Mouse (Mus musculus) mouse trophoblast stem cell (cell line): ENCODE results near the gene Esam.

Source experiments
- in situ Hi-C, 2 experiments: fragments of 300-500 bp; cut with MseI, MboI; formaldehyde crosslinking; loops; 2 replicates in 1 of 2; 3 replicates in 1 of 2; pipeline ENCODE4 v1.15.1; 2025

Esam gene

GRCm38 (mm10) chr9:37530031-37530887 lies 2.4 kb downstream of the Esam start:
- in situ Hi-C loops = no loop called here

GRCm38 (mm10) chr9:37530888-37531705 lies 3.2 kb downstream of the Esam start:
- in situ Hi-C loops = no loop called here

- in situ Hi-C loops = no loop called here
Observed at GRCm38 (mm10) chr9:37536851-37537250, 9.0 kb downstream of the Esam start.

- in situ Hi-C loops = no loop called here
Observed at GRCm38 (mm10) chr9:37537658-37538250, 9.9 kb downstream of the Esam start.

GRCm38 (mm10) chr9:37539170-37540025 lies 11.5 kb downstream of the Esam start, which contains the start of gene Vsig2:
TSS of gene Vsig2 (plus strand) at chr9:37539255.
- in situ Hi-C loops = no loop called here

GRCm38 (mm10) chr9:37540226-37540625 lies 12.3 kb downstream of the Esam start:
- in situ Hi-C loops = no loop called here

GRCm38 (mm10) chr9:37540701-37541575 lies 13.1 kb downstream of the Esam start:
- in situ Hi-C loops = no loop called here

- in situ Hi-C loops = no loop called here
Observed at GRCm38 (mm10) chr9:37541851-37542642, 14.2 kb downstream of the Esam start.

GRCm38 (mm10) chr9:37543869-37544440 lies 16.1 kb downstream of the Esam start:
- in situ Hi-C loops = no loop called here

GRCm38 (mm10) chr9:37544447-37545165 lies 16.7 kb downstream of the Esam start:
- in situ Hi-C loops = no loop called here

GRCm38 (mm10) chr9:37545166-37545610 lies 17.3 kb downstream of the Esam start:
- in situ Hi-C loops = no loop called here

GRCm38 (mm10) chr9:37545847-37546452 lies 18.1 kb downstream of the Esam start:
- in situ Hi-C loops = no loop called here

- in situ Hi-C loops = no loop called here
Observed at GRCm38 (mm10) chr9:37546889-37547288, 19.0 kb downstream of the Esam start.

- in situ Hi-C loops = no loop called here
Observed at GRCm38 (mm10) chr9:37550435-37550834, 22.6 kb downstream of the Esam start.

GRCm38 (mm10) chr9:37551751-37552531 lies 24.1 kb downstream of the Esam start:
- in situ Hi-C loops = no loop called here

GRCm38 (mm10) chr9:37552536-37553293 lies 24.8 kb downstream of the Esam start, which contains the start of gene Nrgn:
TSS of gene Nrgn (minus strand) at chr9:37552904.
- in situ Hi-C loops = no loop called here
